Mouse (Mus musculus): ENCODE results near the gene Exoc6b.
"Not testable (repeated sequence)": the region's sequence is repeated elsewhere in the genome, so short reads cannot be mapped to it uniquely, and the experiment has no call there.

DNA sequence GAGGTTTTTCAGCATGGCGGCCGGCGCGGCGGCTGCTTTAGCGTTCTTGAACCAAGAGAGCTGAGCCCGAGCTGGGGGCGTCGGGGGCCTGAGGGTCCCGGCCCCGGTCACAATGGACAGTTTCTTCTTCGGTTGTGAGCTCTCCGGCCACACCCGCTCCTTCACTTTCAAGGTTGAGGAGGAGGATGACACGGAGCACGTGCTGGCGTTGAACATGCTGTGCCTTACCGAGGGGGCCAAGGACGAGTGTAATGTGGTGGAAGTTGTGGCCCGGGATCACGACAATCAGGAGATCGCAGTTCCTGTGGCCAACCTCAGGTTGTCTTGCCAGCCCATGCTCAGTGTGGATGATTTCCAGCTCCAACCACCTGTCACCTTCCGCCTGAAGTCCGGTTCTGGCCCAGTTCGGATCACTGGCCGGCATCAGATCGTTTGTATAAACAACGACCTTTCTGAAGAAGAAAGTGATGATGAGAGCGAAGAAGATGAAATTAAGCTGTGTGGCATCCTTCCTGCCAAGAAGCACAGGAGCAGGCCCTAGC lies 6.9 kb upstream of the Exoc6b start:
- TF ChIP-seq POLR2A, CTCF (IDR thresholded peaks at IDR 0.05; ENCODE audit: insufficient read depth, low read depth, low read length): not testable (repeated sequence)

Data from olfactory bulb, adult 2 months (tissue).